Mouse (Mus musculus) MEL (cell line): ENCODE measurements around the gene Sv2a. TPM values are rescaled to one million over a fixed set of nuclear protein-coding genes. Genes with fewer than 3 reads are reported as not detected.
A peak's percentile ranks its signal among the peaks of the same experiment; 100 is the strongest.

Experiments
- DNase-seq: peaks from one replicate; pipeline ENCODE4 v3.0.0; 2011; ENCODE audit warnings: low read depth, low spot score
- H3K27ac ChIP-seq: 2 replicates; pipeline ENCODE4 v1.5.1; 2012; ENCODE audit warnings: low read depth, mild to moderate bottlenecking, control low read depth, low read length, moderate library complexity; ENCODE audit not compliant: control insufficient read depth
- H3K27me3 ChIP-seq, 2 experiments: fragments of 150-350 bp in 1 of 2; sonication (generic) in 1 of 2; 2 replicates each; pipeline ENCODE4 v1.6.1; 2012; ENCODE audit warnings: low read length in 2 of 2, mild to moderate bottlenecking in 2 of 2, improper control_type of control experiment in 1 of 2, moderate library complexity in 1 of 2; ENCODE audit not compliant: insufficient read depth in 2 of 2, control insufficient read depth in 1 of 2
- H3K36me3 ChIP-seq, 2 experiments: 2 replicates each; pipeline ENCODE4 v1.6.1; 2012 to 2014; ENCODE audit warnings: low read length in 2 of 2, improper control_type of control experiment in 1 of 2, inconsistent platforms in 1 of 2, mild to moderate bottlenecking in 1 of 2; ENCODE audit not compliant: insufficient read depth in 2 of 2, control insufficient read depth in 1 of 2
- H3K4me1 ChIP-seq, 2 experiments: fragments of 150-350 bp in 1 of 2; sonication (generic) in 1 of 2; 2 replicates each; pipeline ENCODE4 v1.6.1; 2012; ENCODE audit warnings: low read length in 2 of 2, improper control_type of control experiment in 1 of 2, mild to moderate bottlenecking in 1 of 2; ENCODE audit not compliant: insufficient read depth in 2 of 2, control insufficient read depth in 1 of 2
- H3K4me3 ChIP-seq, 2 experiments: fragments of 150-350 bp in 1 of 2; sonication (generic) in 1 of 2; 2 replicates each; pipeline ENCODE4 v1.5.1; 2012; ENCODE audit warnings: low read depth in 2 of 2, low read length in 2 of 2, mild to moderate bottlenecking in 2 of 2, moderate library complexity in 2 of 2, control low read depth in 1 of 2, improper control_type of control experiment in 1 of 2; ENCODE audit not compliant: control insufficient read depth in 1 of 2, insufficient read depth in 1 of 2
- H3K79me2 ChIP-seq: 2 replicates; pipeline ENCODE4 v1.6.1; 2012; ENCODE audit warnings: mild to moderate bottlenecking, low read length, moderate library complexity; ENCODE audit not compliant: control insufficient read depth, poor library complexity, insufficient read depth
- H3K9ac ChIP-seq: 2 replicates; pipeline ENCODE4 v1.6.1; 2012; ENCODE audit warnings: low read depth, mild to moderate bottlenecking, control low read depth, low read length, moderate library complexity; ENCODE audit not compliant: control insufficient read depth, poor library complexity, severe bottlenecking
- H3K9me3 ChIP-seq: fragments of 150-350 bp; sonication (generic); replicated peaks from 2 replicates; pipeline ENCODE4 v1.6.1; 2012; ENCODE audit warnings: mild to moderate bottlenecking, low read length, improper control_type of control experiment, moderate library complexity; ENCODE audit not compliant: insufficient read depth
- CTCF ChIP-seq, 3 experiments: IDR thresholded peaks in 2 of 3; conservative IDR thresholded peaks in 1 of 3; 2 replicates each; pipeline ENCODE4 v1.5.1; 2011 to 2012; ENCODE audit warnings: low read length in 3 of 3, low read depth in 2 of 3, mild to moderate bottlenecking in 2 of 3, improper control_type of control experiment in 1 of 3, inconsistent platforms in 1 of 3, mixed read lengths in 1 of 3, moderate library complexity in 1 of 3; ENCODE audit not compliant: control insufficient read depth in 1 of 3, insufficient read depth in 1 of 3, poor library complexity in 1 of 3, severe bottlenecking in 1 of 3
- ELF1 ChIP-seq: IDR thresholded peaks from 2 replicates; pipeline ENCODE4 v1.6.1; 2014; ENCODE audit warnings: low read depth, mild to moderate bottlenecking, inconsistent platforms, low read length, improper control_type of control experiment, moderate library complexity
- MYB ChIP-seq: IDR thresholded peaks from 2 replicates; pipeline ENCODE4 v1.6.1; 2011; ENCODE audit warnings: mild to moderate bottlenecking, low read depth, low read length, improper control_type of control experiment
- NELFE ChIP-seq: IDR thresholded peaks from 2 replicates; pipeline ENCODE4 v1.6.1; 2011; ENCODE audit warnings: low read depth, low read length, improper control_type of control experiment
- POLR2AphosphoS2 ChIP-seq: IDR thresholded peaks from 2 replicates; pipeline ENCODE4 v1.6.1; 2011; ENCODE audit warnings: low read length, improper control_type of control experiment
- TAL1 ChIP-seq: IDR thresholded peaks from 2 replicates; pipeline ENCODE4 v1.6.1; 2012; ENCODE audit warnings: mild to moderate bottlenecking, inconsistent platforms, low read length, moderate library complexity, mixed read lengths
- TCF12 ChIP-seq: IDR thresholded peaks from 2 replicates; pipeline ENCODE4 v1.6.1; 2014; ENCODE audit warnings: low read depth, mild to moderate bottlenecking, inconsistent platforms, low read length, improper control_type of control experiment, moderate library complexity
- USF1 ChIP-seq: IDR thresholded peaks from 2 replicates; pipeline ENCODE4 v1.6.1; 2014; ENCODE audit warnings: low read depth, mild to moderate bottlenecking, inconsistent platforms, low read length, improper control_type of control experiment, moderate library complexity
- ZMIZ1 ChIP-seq: IDR thresholded peaks from 2 replicates; pipeline ENCODE4 v1.6.1; 2012; ENCODE audit warnings: low read depth, mild to moderate bottlenecking, inconsistent platforms, low read length, improper control_type of control experiment, moderate library complexity
- ZNF384 ChIP-seq: IDR thresholded peaks from 2 replicates; pipeline ENCODE4 v1.6.1; 2012; ENCODE audit warnings: low read depth, mild to moderate bottlenecking, inconsistent platforms, low read length, improper control_type of control experiment
- polyA plus RNA-seq, 2 experiments: library from polyadenylated mRNA; stranded (reverse) in 1 of 2; unstranded in 1 of 2; fragments of >175 nt in 1 of 2; fragments of >200 nt in 1 of 2; gene quantifications; 2 replicates each; pipeline versions ENCODE4 v1.2.1 to v1.2.4; 2012; ENCODE audit warnings: low replicate concordance in 2 of 2, low read depth in 1 of 2; ENCODE audit not compliant: insufficient read length in 2 of 2, insufficient read depth in 1 of 2, missing spikeins in 1 of 2
- total RNA-seq: library from RNA; depleted of rRNA; stranded (reverse); fragments of 300-350 nt; gene quantifications from 2 replicates; pipeline ENCODE4 v1.2.3, GENCODE M21; 2012

Sv2a gene
- total and polyA plus RNA-seq, 3 experiments: 0.77 to 3.3 TPM; not detected in 1

GRCm38 (mm10) chr3:96168466-96169158 is 12.3 kb upstream of the Sv2a start:
- H3K27me3 ChIP-seq: no peaks in the 10 kb centered on the region
- H3K36me3 ChIP-seq: peaks cover 0 to 17% of the 10 kb centered on the region in 2 experiments; a peak in 2 of 4 replicates
- H3K9me3 ChIP-seq: no peaks in the 10 kb centered on the region
- peaks cover 23% of the 10 kb centered on the region for H3K79me2 ChIP-seq
- no peak overlapping the region for H3K9ac ChIP-seq
- TF ChIP-seq ZMIZ1: peak; percentile 64
- no peak for TF ChIP-seq USF1
- TF ChIP-seq POLR2AphosphoS2: 0 out of 2 replicates have a peak, but pooled peaks have one; percentile 13
- no peak for TF ChIP-seq MYB
- TF ChIP-seq, all 39 proteins: peak for 2
- Histone ChIP-seq H3K4me1 (peaks cover 8 to 18% of the 10 kb centered on the region in 2 experiments), H3K4me3 (no peak overlapping the region), H3K27ac (no peak overlapping the region)
- no peak for DNase-seq

- Histone ChIP-seq H3K36me3 (peaks cover 8 to 30% of the 10 kb centered on the region in 2 experiments), H3K4me3 (no peak overlapping the region), H3K4me1 (peaks cover 8 to 34% of the 10 kb centered on the region in 2 experiments), H3K27ac (no peak overlapping the region), H3K79me2 (peaks cover 37% of the 10 kb centered on the region), H3K9me3 (no peaks in the 10 kb centered on the region), H3K9ac (peak overlapping the region; percentile 86), H3K27me3 (no peaks in the 10 kb centered on the region)
- no peak for TF ChIP-seq TAL1
- no peak for DNase-seq
These were observed 10.7 kb upstream of the Sv2a start for GRCm38 (mm10) chr3:96170276-96170675.

GRCm38 (mm10) chr3:96170976-96171545 is 9.9 kb upstream of the Sv2a start:
- Histone ChIP-seq H3K9me3 (no peaks in the 10 kb centered on the region), H3K4me3 (peak overlapping the region; percentile 75 to 77), H3K36me3 (peaks cover 14 to 36% of the 10 kb centered on the region in 2 experiments), H3K27ac (peak overlapping the region; percentile 92), H3K79me2 (peaks cover 42% of the 10 kb centered on the region), H3K4me1 (peaks cover 8 to 35% of the 10 kb centered on the region in 2 experiments), H3K9ac (peak overlapping the region; percentile 86), H3K27me3 (no peaks in the 10 kb centered on the region)
- peak; percentile 49 for DNase-seq
- TF ChIP-seq CTCF (IDR thresholded peaks at IDR 0.05 in 2 of 3, conservative IDR thresholded peaks at IDR 0.05 in 1 of 3; ENCODE audit: control insufficient read depth in 1 of 3, insufficient read depth in 1 of 3, low read depth in 2 of 3, low read length in 3 of 3, poor library complexity in 1 of 3, severe bottlenecking in 1 of 3): 0 out of 6 replicates have a peak, but pooled peaks of 1 of the 3 experiments have one; percentile 2
- no peak for TF ChIP-seq NELFE
- no peak for TF ChIP-seq TCF12
- TF ChIP-seq ZNF384: peak; percentile 46; the same call in 1 of the 2 replicates
- TF ChIP-seq ELF1: 0 out of 2 replicates have a peak, but pooled peaks have one; percentile 47
